Mouse (Mus musculus) spleen, adult 18-20 months (tissue): ENCODE results near the gene Gid8.

Experiments used
- DNase-seq, 2 experiments: peaks; one replicate each; pipeline ENCODE4 v3.0.0; 2022; ENCODE audit warnings: mixed read lengths in 2 of 2

Gid8 gene

DNA sequence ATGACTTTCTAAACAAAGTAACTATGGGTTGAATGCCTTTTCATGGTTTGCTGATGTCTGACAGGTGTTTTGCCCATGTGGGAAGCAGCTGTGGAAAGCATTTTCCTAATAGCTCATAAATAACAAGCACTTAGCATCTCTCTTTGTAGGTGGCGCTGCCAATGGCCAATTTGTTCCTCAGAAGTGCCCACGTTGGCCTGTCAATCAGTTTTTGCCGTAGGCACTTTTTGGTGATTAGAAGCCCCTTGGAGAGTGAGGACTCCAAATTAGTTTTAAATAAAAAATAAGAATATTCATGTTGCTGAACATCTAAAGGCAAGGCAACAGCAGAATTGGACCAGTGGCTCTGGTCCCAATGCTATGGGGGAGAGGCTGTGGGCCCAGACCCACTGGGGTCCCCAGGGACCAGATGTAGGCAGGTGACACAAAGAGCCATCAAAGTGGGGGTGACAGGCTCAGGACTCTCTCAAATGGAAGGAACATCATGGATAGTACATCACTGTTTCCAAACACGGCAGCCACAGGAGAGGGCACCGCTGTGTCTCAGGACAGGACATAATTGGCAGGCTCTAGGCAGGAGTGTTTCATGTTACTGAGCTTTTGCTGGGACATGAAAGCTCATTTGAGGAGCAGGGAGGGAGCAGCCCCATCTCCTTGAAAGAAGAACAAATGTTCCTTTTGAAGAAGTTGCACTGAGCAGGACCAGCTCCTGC is 45.2 kb downstream of the Gid8 start:
- DNase-seq = no peak

DNA sequence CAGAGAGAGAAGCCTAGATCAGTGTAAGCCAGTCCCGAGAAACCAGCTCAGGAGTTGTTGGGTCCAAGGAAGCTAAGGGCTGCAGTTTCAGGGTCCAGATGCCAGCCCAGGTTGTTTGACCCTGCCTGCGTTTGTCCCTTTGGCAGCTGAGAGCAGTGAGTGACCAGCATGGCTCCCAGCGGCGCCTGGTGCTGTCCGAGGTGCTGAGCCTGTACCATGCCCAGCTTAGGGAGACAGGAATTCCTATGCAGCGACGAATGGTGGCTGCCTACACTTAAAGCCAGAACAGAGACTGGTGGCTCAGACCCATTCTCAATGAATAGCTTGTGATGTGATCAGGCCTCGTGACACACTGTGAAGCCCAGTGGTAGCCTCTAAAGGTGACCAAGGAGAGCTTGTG is 46.0 kb downstream of the Gid8 start:
- DNase-seq = no peak

DNA sequence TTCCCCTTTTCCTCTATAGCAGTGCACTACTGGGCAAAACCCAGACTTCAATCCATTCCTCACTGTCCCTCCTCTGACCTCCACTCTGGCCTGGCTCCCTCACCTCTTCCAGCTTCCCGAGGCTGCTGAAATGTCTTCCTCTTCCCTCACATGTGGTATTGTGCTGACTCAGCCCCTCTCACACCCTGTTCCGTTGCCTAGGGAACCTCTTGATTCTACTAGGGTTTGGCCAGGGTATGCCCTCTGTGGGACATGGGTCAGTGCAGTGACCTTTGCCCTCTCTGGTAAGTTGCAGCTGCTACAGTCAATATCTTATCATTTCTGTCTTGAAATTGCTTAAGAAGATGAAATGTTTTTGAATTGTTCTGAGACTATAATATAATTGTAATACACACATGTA is 46.9 kb downstream of the Gid8 start:
- DNase-seq = no peak

DNA sequence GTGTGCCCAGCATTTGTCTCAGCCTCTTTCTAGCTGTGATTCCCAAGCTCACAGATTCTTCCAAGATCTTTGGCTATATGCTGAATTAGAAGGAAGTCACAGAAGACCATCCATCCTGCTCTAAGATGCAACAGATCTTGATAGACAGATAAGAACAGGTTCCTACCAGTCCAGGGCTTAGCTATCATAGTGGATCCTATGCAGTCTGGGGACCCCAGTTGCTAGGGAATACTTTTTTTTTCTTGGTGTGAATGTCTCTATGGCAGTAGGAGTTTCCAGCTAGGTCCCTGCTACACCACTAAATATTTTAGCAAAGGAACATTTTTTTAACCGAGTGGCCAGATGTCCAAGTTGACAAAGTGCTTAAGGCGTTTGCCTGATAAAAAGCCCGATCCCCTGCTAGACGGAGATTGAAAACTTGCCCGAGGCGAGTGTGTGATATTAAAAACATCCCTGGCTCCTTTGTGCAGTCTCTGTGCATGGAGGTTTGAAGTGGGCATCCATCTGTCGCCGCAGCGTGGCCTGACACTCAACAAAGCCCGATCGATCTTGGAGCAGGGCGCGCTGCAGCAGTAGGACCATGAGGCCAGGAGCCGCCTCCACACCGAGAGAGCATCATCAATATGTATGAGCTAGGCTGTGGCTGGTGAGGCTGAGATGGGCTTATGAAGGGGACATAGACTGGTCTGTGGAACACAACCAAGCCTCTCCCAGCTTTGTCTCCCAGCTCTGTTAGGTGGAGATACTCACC is 48.8 kb downstream of the Gid8 start:
- no peak for DNase-seq

DNA sequence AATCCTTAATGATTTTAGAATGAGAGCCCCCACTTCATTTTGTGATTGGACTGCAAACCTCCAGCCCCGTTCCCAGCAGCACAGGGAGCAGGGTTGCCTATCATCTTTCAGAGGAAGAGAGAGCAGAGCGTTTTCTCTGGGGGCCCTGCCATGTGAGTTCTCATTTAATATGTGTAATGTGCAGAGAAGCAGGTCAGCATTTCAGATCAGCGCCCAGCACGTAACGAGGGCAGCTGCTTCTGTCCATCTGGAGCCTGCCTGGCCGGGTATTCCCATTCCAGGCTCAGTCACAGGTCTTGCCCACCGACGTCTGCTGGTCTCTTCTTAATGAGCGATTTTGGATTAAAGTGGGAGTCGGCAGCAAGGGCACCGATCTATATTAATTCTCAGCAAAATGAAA is 55.1 kb downstream of the Gid8 start:
- no peak for DNase-seq

DNA sequence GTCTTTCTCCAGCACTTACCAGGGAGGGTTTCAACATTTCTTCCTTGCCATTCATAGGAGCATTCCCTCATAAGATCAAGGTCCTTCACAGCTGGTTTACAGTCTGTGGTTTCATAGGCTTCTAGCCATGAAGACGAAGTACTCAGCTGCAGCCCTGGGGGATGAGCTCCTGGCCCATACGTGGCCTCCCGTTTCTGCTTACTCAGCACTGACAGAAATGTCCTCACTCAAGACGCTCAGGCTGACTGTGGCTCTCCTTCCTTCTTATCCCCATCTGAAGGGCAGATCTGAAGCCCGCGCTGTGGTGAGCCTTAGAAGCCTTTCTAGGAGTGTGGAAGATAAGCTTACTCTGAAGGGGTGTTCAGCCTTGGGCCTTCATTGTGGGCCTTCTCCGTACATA is 55.8 kb downstream of the Gid8 start:
- DNase-seq = no peak
